In the genomic region with DNA sequence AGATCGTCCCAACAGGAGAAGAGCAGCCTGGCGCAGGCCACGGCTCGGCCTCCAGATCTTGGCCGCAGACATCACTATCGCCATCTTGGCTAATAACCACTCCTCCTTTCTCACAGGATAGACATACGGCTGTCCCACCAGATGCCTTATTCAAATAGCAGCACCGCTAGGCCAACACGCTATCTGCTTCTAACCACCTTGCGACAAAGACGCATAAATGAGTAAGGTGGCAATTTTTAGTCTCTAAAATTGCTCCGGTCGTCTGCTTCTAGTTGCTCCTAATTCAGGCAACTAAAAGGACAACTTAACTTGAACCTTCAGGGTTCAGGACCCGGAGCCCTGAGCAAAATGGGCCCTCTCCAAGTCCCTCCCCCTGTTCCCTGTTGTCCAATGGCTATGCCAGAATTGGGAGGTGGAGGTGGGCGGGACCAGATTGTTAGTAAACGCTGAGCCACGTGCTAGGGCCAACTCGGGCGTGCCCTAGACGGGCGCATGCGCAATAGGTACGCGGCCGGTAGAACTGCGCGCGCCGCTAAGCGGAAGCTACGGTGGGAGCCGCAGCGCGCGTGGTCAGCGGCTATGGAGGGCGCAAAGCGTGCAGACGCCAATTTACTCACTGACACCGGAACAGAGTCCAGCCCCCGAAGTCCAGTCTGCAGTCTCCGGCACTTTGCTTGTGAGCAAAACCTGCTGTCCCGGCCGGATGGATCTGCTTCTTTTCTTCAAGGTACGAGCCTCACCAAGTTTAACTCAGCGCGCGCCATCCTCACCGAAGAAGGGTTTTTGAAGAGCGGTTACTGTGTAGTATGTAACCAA, we compare ENCODE assay signal across 7 mouse cellular contexts. TPM values are rescaled to one million over a fixed set of nuclear protein-coding genes. Genes with fewer than 3 reads are reported as not detected.
DNase-seq lines count a peak whose midpoint lies in the region; ATAC-seq and TF ChIP-seq lines count a peak whose summit lies in the region.

A gene (minus strand): TSS at position 325 of the 816 bp plus-strand sequence.
A gene (plus strand): TSS at position 508 of the 816 bp plus-strand sequence.

- H3K4me2 ChIP-seq in intestine, postnatal 0 days (replicated peaks; ENCODE audit: low read depth) = peak within 1 kb of the TSS; percentile 85
- peak within 1 kb of the TSS; percentile 83 for H3K4me2 ChIP-seq in midbrain, embryonic 12.5 days (replicated peaks)

- H3K4me1 ChIP-seq in embryonic facial prominence, embryonic 10.5 days = peaks cover 24% of the 10 kb centered on the region
- no peaks in the 10 kb centered on the region; the same call in 1 of the 2 replicates for H3K4me1 ChIP-seq in intestine, postnatal 0 days (replicated peaks; ENCODE audit: control insufficient read depth, insufficient read depth, low read length)
- H3K4me1 ChIP-seq in midbrain, embryonic 12.5 days = peaks cover 23% of the 10 kb centered on the region
- H3K4me1 ChIP-seq in small intestine, adult 2 months (ENCODE audit: control insufficient read depth, insufficient read depth, insufficient read length, low read length) = peaks cover 7% of the 10 kb centered on the region; the same call in 1 of the 2 replicates

- intact Hi-C loops in left cerebral cortex, postnatal 4 days (cut with DNase I) = no loop called here

- ATAC-seq in intestine, postnatal 0 days = peak; percentile 98
- ATAC-seq in midbrain, embryonic 12.5 days (ENCODE audit: low FRiP score, low read depth) = peak; percentile 99

- H3K27me3 ChIP-seq in embryonic facial prominence, embryonic 10.5 days (replicated peaks; ENCODE audit: low read depth, poor library complexity, severe bottlenecking) = no peaks in the 10 kb centered on the region
- no peaks in the 10 kb centered on the region for H3K27me3 ChIP-seq in intestine, postnatal 0 days (replicated peaks; ENCODE audit: control insufficient read depth, insufficient read depth, low read length)
- no peaks in the 10 kb centered on the region for H3K27me3 ChIP-seq in midbrain, embryonic 12.5 days
- no peaks in the 10 kb centered on the region for H3K27me3 ChIP-seq in small intestine, adult 2 months (ENCODE audit: control insufficient read depth, insufficient read depth, low read length)

- peak; percentile 99 for DNase-seq in adrenal gland, postnatal 10 days
- DNase-seq in embryonic facial prominence, embryonic 10.5 days (ENCODE audit: low spot score) = peak; percentile 99
- DNase-seq in gonadal fat pad, adult 2 months (ENCODE audit: low read depth) = peak; percentile 91
- DNase-seq in left cerebral cortex, postnatal 4 days = peak; percentile 99

- H3K9me3 ChIP-seq in embryonic facial prominence, embryonic 10.5 days = no peaks in the 10 kb centered on the region
- H3K9me3 ChIP-seq in intestine, postnatal 0 days (ENCODE audit: control insufficient read depth) = no peaks in the 10 kb centered on the region
- no peaks in the 10 kb centered on the region for H3K9me3 ChIP-seq in midbrain, embryonic 12.5 days

- H3K36me3 ChIP-seq in embryonic facial prominence, embryonic 10.5 days (replicated peaks) = peaks cover 27% of the 10 kb centered on the region
- peaks cover 8% of the 10 kb centered on the region; the same call in 1 of the 2 replicates for H3K36me3 ChIP-seq in intestine, postnatal 0 days (ENCODE audit: control insufficient read depth, insufficient read depth)
- peaks cover 11% of the 10 kb centered on the region for H3K36me3 ChIP-seq in midbrain, embryonic 12.5 days
- H3K36me3 ChIP-seq in small intestine, adult 2 months (ENCODE audit: control insufficient read depth, insufficient read depth, low read length) = peaks cover 3% of the 10 kb centered on the region

- peak within 1 kb of the TSS; percentile 77 for H3K4me3 ChIP-seq in embryonic facial prominence, embryonic 10.5 days
- H3K4me3 ChIP-seq in intestine, postnatal 0 days (ENCODE audit: low read depth, low read length) = peak within 1 kb of the TSS; percentile 78
- H3K4me3 ChIP-seq in midbrain, embryonic 12.5 days = peak within 1 kb of the TSS; percentile 53
- peak within 1 kb of the TSS; percentile 84 for H3K4me3 ChIP-seq in small intestine, adult 2 months (ENCODE audit: low read depth, low read length)

- WGBS in embryonic facial prominence, embryonic 10.5 days = under 1% methylated on average over 50 of the region's 50 CpGs
- WGBS in intestine, postnatal 0 days = under 1% methylated on average over 50 of the region's 50 CpGs
- under 1% methylated on average over 50 of the region's 50 CpGs for WGBS in midbrain, embryonic 12.5 days
- under 1% methylated on average over 49 of the region's 50 CpGs for WGBS in small intestine, adult 2 months

- peak within 1 kb of the TSS; percentile 77 for H3K9ac ChIP-seq in intestine, postnatal 0 days (ENCODE audit: low read depth, low read length)
- peak within 1 kb of the TSS; percentile 66 for H3K9ac ChIP-seq in midbrain, embryonic 12.5 days (replicated peaks)

- H3K27ac ChIP-seq in embryonic facial prominence, embryonic 10.5 days (replicated peaks) = peak within 1 kb of the TSS; percentile 93
- peak within 1 kb of the TSS; percentile 58 for H3K27ac ChIP-seq in intestine, postnatal 0 days (ENCODE audit: low read depth, low read length)
- peak within 1 kb of the TSS; percentile 16; the same call in 1 of the 2 replicates for H3K27ac ChIP-seq in midbrain, embryonic 12.5 days (replicated peaks)
- H3K27ac ChIP-seq in small intestine, adult 2 months (ENCODE audit: insufficient read depth, low read depth, low read length) = peak within 1 kb of the TSS; percentile 79

- TF ChIP-seq POLR2A in small intestine, adult 2 months (IDR thresholded peaks at IDR 0.05; ENCODE audit: low read depth, low read length) = peak; percentile 31; the same call in 1 of the 2 replicates

- TF ChIP-seq CTCF in intestine, postnatal 0 days (IDR thresholded peaks at IDR 0.05; ENCODE audit: low read depth) = no peak; the same call in 1 of the 2 replicates
- no peak for TF ChIP-seq CTCF in small intestine, adult 2 months (IDR thresholded peaks at IDR 0.05; ENCODE audit: extremely low read depth, insufficient read length, insufficient replicate concordance, low read depth, low read length)

RNA-seq across cellular contexts. Expression of the first gene that starts in this region (rescaled TPM):
- 100 to 1,000 TPM; 251 to 252 TPM for total RNA-seq in adrenal gland, postnatal 10 days (2021)
- polyA plus RNA-seq in embryonic facial prominence, embryonic 10.5 days (2016; fragmentation: Nextera tagmentation; extraction: Ambion mirVana) = 54.9 and 59.2 TPM in 2 replicates
- 199 and 232 TPM in 2 replicates for polyA plus RNA-seq in gonadal fat pad, adult 2 months (2012; rRNA removed)
- polyA plus RNA-seq in intestine, postnatal 0 days (2015; fragmentation: Nextera tagmentation; extraction: Ambion mirVana) = 39.8 and 44.3 TPM in 2 replicates
- 10 to 100 TPM; 23.6 to 24.7 TPM for total RNA-seq in left cerebral cortex, postnatal 4 days (2021)
- polyA plus RNA-seq in midbrain, embryonic 12.5 days (2016; fragmentation: Nextera tagmentation; extraction: Ambion mirVana) = 38.4 and 43.4 TPM in 2 replicates
- 75.8 and 98.5 TPM in 2 replicates for polyA plus RNA-seq in small intestine, adult 2 months (2012; rRNA removed)

RNA-seq across cellular contexts. Expression of the second gene that starts in this region (rescaled TPM):
- total RNA-seq in adrenal gland, postnatal 10 days (2021) = 10 to 100 TPM; 45.3 to 50.6 TPM
- polyA plus RNA-seq in embryonic facial prominence, embryonic 10.5 days (2016; fragmentation: Nextera tagmentation; extraction: Ambion mirVana) = 93.5 and 101 TPM in 2 replicates
- 54.8 and 66.2 TPM in 2 replicates for polyA plus RNA-seq in gonadal fat pad, adult 2 months (2012; rRNA removed)
- polyA plus RNA-seq in intestine, postnatal 0 days (2015; fragmentation: Nextera tagmentation; extraction: Ambion mirVana) = 50.4 and 52.7 TPM in 2 replicates
- total RNA-seq in left cerebral cortex, postnatal 4 days (2021) = 10 to 100 TPM; 15.1 to 18.4 TPM
- 49.1 and 50.1 TPM in 2 replicates for polyA plus RNA-seq in midbrain, embryonic 12.5 days (2016; fragmentation: Nextera tagmentation; extraction: Ambion mirVana)
- 31.7 and 64.7 TPM in 2 replicates for polyA plus RNA-seq in small intestine, adult 2 months (2012; rRNA removed)

Comparison
In these comparisons a context has a peak if more than half of its experiments do, and no peak if none do; other contexts are left out.
1. Peak in every context shown above with its lines: DNase-seq, ATAC-seq, H3K4me3 ChIP-seq and H3K27ac ChIP-seq.
2. RNA of the first gene that starts in this region (total RNA-seq): 251 to 252 TPM in adrenal gland, postnatal 10 days; 23.6 to 24.7 TPM in left cerebral cortex, postnatal 4 days; every median in the first group is over 4 times any median in the second.
3. H3K27ac ChIP-seq: peak in every context shown above with its lines; median percentile 93 in embryonic facial prominence, embryonic 10.5 days; 79 in small intestine, adult 2 months; 58 in intestine, postnatal 0 days; 16 in midbrain, embryonic 12.5 days.